Mouse (Mus musculus) liver, postnatal 0 days (tissue): Measurements from ENCODE around the gene Kcnj10. TPM values are rescaled to one million over a fixed set of nuclear protein-coding genes. Genes with fewer than 3 reads are reported as not detected.
A peak's percentile ranks its signal among the peaks of the same experiment; 100 is the strongest.

Source experiments
- ATAC-seq: fragments of 200-750 bp; cut with Nextera tagmentation; 2 replicates; pipeline ENCODE4 v1.8.0; 2017; ENCODE audit warnings: mild to moderate bottlenecking, moderate library complexity
- DNase-seq: peaks from one replicate; pipeline ENCODE4 v3.0.0-alpha.2; 2016
- H3K27ac ChIP-seq: fragments of 300-500 bp; sonication (generic); 2 replicates; pipeline ENCODE4 v1.5.1; 2014; ENCODE audit warnings: antibody characterized with exemption, moderate library complexity, mild to moderate bottlenecking, low read depth
- H3K27me3 ChIP-seq: fragments of 300-500 bp; sonication (generic); 2 replicates; pipeline ENCODE4 v1.6.1; 2014; ENCODE audit warnings: low read length, control low read depth, mixed read lengths; ENCODE audit not compliant: insufficient read depth
- H3K36me3 ChIP-seq: fragments of 300-500 bp; sonication (generic); replicated peaks from 2 replicates; pipeline ENCODE4 v1.6.1; 2014; ENCODE audit warnings: mild to moderate bottlenecking, control low read depth, low read length, moderate library complexity, mixed read lengths; ENCODE audit not compliant: insufficient read depth
- H3K4me1 ChIP-seq: fragments of 300-500 bp; sonication (generic); 2 replicates; pipeline ENCODE4 v1.6.1; 2014; ENCODE audit warnings: antibody characterized with exemption, mild to moderate bottlenecking, control low read depth; ENCODE audit not compliant: insufficient read depth
- H3K4me2 ChIP-seq: fragments of 300-500 bp; sonication (generic); 2 replicates; pipeline ENCODE4 v1.6.1; 2014; ENCODE audit warnings: low read depth, mild to moderate bottlenecking, low read length, moderate library complexity, mixed read lengths
- H3K4me3 ChIP-seq: fragments of 300-500 bp; sonication (generic); 2 replicates; pipeline ENCODE4 v1.5.1; 2014; ENCODE audit warnings: low read depth, low read length
- H3K9ac ChIP-seq: fragments of 300-500 bp; sonication (generic); replicated peaks from 2 replicates; pipeline ENCODE4 v1.6.1; 2014; ENCODE audit warnings: mild to moderate bottlenecking, moderate library complexity
- H3K9me3 ChIP-seq: fragments of 300-500 bp; sonication (generic); 2 replicates; pipeline ENCODE4 v1.6.1; 2016; ENCODE audit warnings: mild to moderate bottlenecking, control low read depth, low read length, mixed read lengths
- CTCF ChIP-seq: sonication (generic); IDR thresholded peaks from 2 replicates; pipeline ENCODE4 v1.5.1; 2016; ENCODE audit warnings: antibody characterized with exemption, low read depth
- EP300 ChIP-seq: IDR thresholded peaks from 2 replicates; pipeline ENCODE4 v1.6.1; 2016; ENCODE audit warnings: antibody characterized with exemption, low read depth, mild to moderate bottlenecking
- WGBS: fragments of 180-500 bp; shearing (Covaris S2); extraction: QIAGEN DNeasy Blood & Tissue Kit; methylation state at CpG from one replicate; pipeline ENCODE4 v1.1.7; 2014; ENCODE audit not compliant: insufficient replicate concordance; 5-methylcytosine and 5-hydroxymethylcytosine counted together
- polyA plus RNA-seq: library from polyadenylated mRNA; unstranded; fragments of >200 nt; fragmentation: Nextera tagmentation; extraction: Ambion mirVana; gene quantifications from 2 replicates; pipeline ENCODE4 v1.2.1, GENCODE M21; 2015

Gene Kcnj10
- polyA plus RNA-seq, 1 experiment from 2014 or later, result 0.19 TPM

DNA sequence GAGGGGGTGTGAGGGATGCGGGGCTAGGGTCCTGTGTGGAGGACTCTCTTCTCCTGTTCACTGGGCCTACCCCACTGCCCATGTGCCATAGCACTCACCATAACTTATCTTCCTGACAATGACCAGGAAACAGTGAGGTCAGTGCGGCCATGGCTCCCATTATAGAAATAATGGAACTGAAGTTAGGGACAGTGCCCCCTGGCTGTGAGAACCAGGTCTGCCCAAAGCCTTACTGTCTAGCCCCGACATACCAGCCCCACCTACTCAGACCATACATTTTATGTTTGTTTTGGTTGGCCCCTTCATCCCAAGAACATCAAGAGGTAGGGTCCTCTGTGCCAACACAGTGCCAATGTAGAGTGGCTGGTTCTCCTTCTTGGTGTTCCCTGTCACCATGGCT lies 35.4 kb upstream of the Kcnj10 start:
- Histone ChIP-seq H3K4me2 (no peak overlapping the region), H3K9ac (no peak overlapping the region), H3K27me3 (no peaks in the 10 kb centered on the region), H3K4me3 (no peak overlapping the region), H3K9me3 (no peaks in the 10 kb centered on the region), H3K27ac (peak overlapping the region; percentile 3; the same call in 1 of the 2 replicates), H3K4me1 (peaks cover 39% of the 10 kb centered on the region), H3K36me3 (no peaks in the 10 kb centered on the region)
- WGBS, result 51% methylated on average over 3 of the region's 3 CpGs
- ATAC-seq (no peak), DNase-seq (no peak)
- TF ChIP-seq EP300, result no peak
- TF ChIP-seq CTCF, result peak; percentile 52

DNA sequence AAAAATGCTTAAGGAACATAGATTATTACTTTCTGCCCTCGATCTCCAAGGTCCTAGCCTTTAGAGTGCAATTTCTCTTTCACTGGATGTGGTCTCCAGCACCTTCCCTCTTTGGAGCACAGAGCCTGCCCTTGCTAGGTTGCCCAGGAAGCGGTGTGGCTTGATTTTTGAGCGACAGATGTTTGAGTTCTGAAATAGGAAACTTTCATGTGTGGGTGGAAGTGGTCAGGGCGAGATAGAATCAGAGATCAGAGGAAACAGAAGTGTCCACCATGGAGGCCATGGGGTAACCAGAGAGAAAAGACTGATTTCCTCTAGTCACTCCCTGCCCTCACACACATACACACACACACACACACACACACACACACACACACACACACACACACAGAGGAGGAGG lies 34.8 kb upstream of the Kcnj10 start:
- Histone ChIP-seq H3K9me3 (no peaks in the 10 kb centered on the region), H3K4me3 (no peak overlapping the region), H3K9ac (no peak overlapping the region), H3K36me3 (no peaks in the 10 kb centered on the region), H3K4me2 (no peak overlapping the region), H3K27me3 (no peaks in the 10 kb centered on the region), H3K27ac (peak overlapping the region; percentile 3; the same call in 1 of the 2 replicates), H3K4me1 (peaks cover 44% of the 10 kb centered on the region)
- TF ChIP-seq EP300 (no peak), CTCF (no peak)
- no peak for DNase-seq
- WGBS, result 20% methylated on average over 4 of the region's 4 CpGs
- ATAC-seq, result no peak

DNA sequence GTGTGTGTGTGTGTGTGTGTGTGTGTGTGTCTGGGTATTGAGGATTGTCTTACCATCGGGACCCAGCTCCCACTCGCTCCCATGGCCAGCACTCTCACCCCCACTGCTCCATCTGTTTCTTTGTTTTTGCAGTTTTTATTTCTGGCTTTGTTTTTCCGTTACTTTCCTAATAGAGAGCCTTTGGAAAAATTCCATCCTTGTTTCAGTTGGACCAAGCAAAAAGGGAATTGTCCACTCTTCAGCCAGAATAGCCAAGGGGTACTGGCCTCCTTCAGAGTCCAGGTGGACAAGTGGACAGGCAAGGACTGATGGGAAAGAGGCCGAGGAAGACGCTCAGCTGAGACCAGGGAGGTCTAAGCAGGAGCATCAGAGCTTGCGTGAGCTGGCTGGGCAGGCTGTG lies 34.1 kb upstream of the Kcnj10 start:
- H3K4me3 ChIP-seq, result no peak overlapping the region
- no peaks in the 10 kb centered on the region for H3K27me3 ChIP-seq
- no peak overlapping the region for H3K4me2 ChIP-seq
- peaks cover 47% of the 10 kb centered on the region for H3K4me1 ChIP-seq
- H3K27ac ChIP-seq, result no peak overlapping the region
- H3K9ac ChIP-seq, result no peak overlapping the region
- TF ChIP-seq CTCF (no peak), EP300 (no peak)
- 73% methylated on average over 6 of the region's 6 CpGs for WGBS
- DNase-seq (no peak), ATAC-seq (no peak)
- no peaks in the 10 kb centered on the region for H3K9me3 ChIP-seq
- no peaks in the 10 kb centered on the region for H3K36me3 ChIP-seq

DNA sequence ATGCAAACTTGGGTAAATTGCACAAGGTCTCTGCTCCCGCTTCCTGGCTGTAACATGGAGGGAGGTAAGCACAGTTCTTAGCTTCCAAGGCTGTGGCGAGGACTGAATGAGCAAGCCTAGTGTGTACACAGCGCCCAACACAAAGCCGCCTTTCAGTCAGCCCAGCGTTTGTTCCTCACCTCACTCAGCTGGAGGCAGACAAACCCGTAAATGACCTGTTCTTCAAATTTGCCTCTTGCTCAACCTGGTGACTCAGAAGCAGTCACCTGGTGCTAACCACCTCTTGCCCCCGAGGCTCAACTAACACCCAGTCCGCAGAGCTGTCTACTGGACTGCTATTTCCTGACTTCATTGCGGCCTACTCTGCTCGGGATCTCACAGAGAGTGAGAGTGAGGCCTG lies 33.1 kb upstream of the Kcnj10 start:
- H3K9ac ChIP-seq, result peak overlapping the region; percentile 50
- WGBS, result 59% methylated on average over 10 of the region's 10 CpGs
- TF ChIP-seq CTCF, result no peak
- 0 out of 2 replicates have a peak, but pooled peaks have one; percentile 27 for TF ChIP-seq EP300
- H3K36me3 ChIP-seq, result no peaks in the 10 kb centered on the region
- H3K27me3 ChIP-seq, result no peaks in the 10 kb centered on the region
- H3K9me3 ChIP-seq, result no peaks in the 10 kb centered on the region
- peaks cover 43% of the 10 kb centered on the region for H3K4me1 ChIP-seq
- no peak overlapping the region for H3K4me2 ChIP-seq
- H3K27ac ChIP-seq, result peak overlapping the region; percentile 82
- ATAC-seq (peak; percentile 63), DNase-seq (peak; percentile 52)
- no peak overlapping the region for H3K4me3 ChIP-seq

DNA sequence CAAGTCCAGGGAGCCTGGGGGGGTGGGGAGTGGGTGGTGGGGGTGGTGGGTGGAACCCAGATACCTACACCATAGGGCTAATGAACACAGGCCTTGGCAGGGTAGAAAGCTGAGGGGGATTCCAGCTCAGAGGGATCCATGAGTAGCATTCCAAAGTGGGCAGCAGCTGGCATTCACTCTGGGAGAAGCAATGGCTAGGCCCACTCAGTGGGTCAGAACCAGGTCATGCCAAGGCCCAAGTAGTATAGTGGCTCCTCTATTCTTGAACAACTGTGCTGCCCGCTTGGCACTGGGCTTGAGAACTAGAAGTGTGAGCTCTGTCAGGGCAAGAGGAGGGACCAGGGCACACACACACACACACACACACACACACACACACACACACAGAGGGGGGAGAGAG lies 32.6 kb upstream of the Kcnj10 start:
- peaks cover 44% of the 10 kb centered on the region for H3K4me1 ChIP-seq
- DNase-seq, result no peak
- H3K9me3 ChIP-seq, result no peaks in the 10 kb centered on the region
- peak overlapping the region; percentile 50 for H3K9ac ChIP-seq
- no peaks in the 10 kb centered on the region for H3K36me3 ChIP-seq
- H3K27me3 ChIP-seq, result no peaks in the 10 kb centered on the region
- H3K27ac ChIP-seq, result peak overlapping the region; percentile 82
- H3K4me2 ChIP-seq, result no peak overlapping the region
- 90% methylated on average over 1 of the region's 1 CpGs for WGBS
- H3K4me3 ChIP-seq, result no peak overlapping the region
- TF ChIP-seq EP300 (no peak), CTCF (no peak)
- no peak for ATAC-seq

DNA sequence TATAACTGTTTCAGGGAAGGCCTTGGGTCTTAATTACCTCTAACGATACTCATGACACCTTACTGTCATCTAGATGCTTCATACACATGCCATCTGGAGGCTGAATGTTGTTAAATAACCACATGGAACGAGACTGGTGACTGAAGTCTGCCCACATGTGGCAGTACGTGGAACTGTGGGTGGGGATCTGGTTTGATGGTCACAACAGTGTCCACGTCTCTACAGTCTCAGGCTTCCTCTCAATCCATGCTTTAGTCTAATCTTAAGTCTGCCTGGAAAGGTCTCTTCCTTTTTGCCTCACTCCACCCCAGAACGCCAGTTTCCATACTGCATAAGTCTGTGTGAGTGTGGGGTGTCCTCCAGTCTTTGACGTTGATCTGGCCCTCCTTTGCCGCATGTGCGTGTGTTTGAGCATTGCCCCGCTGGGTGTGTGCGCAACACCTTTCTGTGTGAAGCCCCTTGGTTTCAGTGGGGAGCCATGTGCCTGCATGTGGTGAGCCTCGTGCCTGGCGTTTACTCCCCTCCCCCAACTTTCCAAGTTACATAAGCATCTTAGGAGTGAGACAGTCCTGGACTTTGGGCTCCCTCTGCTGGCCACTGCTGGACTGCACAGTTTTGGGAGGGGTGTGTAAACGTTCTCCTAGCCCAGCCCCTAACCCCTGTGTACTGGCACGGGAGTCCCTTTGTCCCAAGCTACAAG lies 31.2 kb upstream of the Kcnj10 start:
- Histone ChIP-seq H3K27ac (peak overlapping the region; percentile 86), H3K27me3 (no peaks in the 10 kb centered on the region), H3K4me1 (peaks cover 42% of the 10 kb centered on the region), H3K4me3 (peak overlapping the region; percentile 27), H3K36me3 (no peaks in the 10 kb centered on the region), H3K9ac (peak overlapping the region; percentile 45), H3K9me3 (no peaks in the 10 kb centered on the region), H3K4me2 (peak overlapping the region; percentile 70)
- WGBS, result under 1% methylated on average over 14 of the region's 14 CpGs
- DNase-seq (peak; percentile 90), ATAC-seq (peak; percentile 47)
- TF ChIP-seq EP300, result peak; percentile 71; the same call in 1 of the 2 replicates
- peak; percentile 95 for TF ChIP-seq CTCF
